Mouse (Mus musculus) ES-E14 (cell line): ENCODE measurements around the gene 5730522E02Rik.

ENCODE experiments used
- CHD2 ChIP-seq: IDR thresholded peaks from 2 replicates; pipeline ENCODE4 v1.6.1; 2014; ENCODE audit warnings: mild to moderate bottlenecking, low read depth, low read length, inconsistent platforms
- HCFC1 ChIP-seq: IDR thresholded peaks from 2 replicates; pipeline ENCODE4 v1.6.1; 2012; ENCODE audit warnings: low read length, inconsistent platforms, borderline replicate concordance; ENCODE audit not compliant: insufficient read depth
- MAFK ChIP-seq: IDR thresholded peaks from 2 replicates; pipeline ENCODE4 v1.6.1; 2014; ENCODE audit warnings: mild to moderate bottlenecking, low read depth, low read length, inconsistent platforms; ENCODE audit not compliant: insufficient read depth
- ZC3H11A ChIP-seq: IDR thresholded peaks from 2 replicates; pipeline ENCODE4 v1.6.1; 2012; ENCODE audit warnings: low read depth, mild to moderate bottlenecking, inconsistent platforms, low read length, borderline replicate concordance

- no peak for TF ChIP-seq HCFC1
- TF ChIP-seq MAFK, result no peak
- no peak for TF ChIP-seq ZC3H11A
- no peak for TF ChIP-seq CHD2
Measured at GRCm38 (mm10) chr11:25743664-25744063, 466.9 kb downstream of the 5730522E02Rik start.
